ENCODE assay signal across 11 mouse cellular contexts in the genomic region with DNA sequence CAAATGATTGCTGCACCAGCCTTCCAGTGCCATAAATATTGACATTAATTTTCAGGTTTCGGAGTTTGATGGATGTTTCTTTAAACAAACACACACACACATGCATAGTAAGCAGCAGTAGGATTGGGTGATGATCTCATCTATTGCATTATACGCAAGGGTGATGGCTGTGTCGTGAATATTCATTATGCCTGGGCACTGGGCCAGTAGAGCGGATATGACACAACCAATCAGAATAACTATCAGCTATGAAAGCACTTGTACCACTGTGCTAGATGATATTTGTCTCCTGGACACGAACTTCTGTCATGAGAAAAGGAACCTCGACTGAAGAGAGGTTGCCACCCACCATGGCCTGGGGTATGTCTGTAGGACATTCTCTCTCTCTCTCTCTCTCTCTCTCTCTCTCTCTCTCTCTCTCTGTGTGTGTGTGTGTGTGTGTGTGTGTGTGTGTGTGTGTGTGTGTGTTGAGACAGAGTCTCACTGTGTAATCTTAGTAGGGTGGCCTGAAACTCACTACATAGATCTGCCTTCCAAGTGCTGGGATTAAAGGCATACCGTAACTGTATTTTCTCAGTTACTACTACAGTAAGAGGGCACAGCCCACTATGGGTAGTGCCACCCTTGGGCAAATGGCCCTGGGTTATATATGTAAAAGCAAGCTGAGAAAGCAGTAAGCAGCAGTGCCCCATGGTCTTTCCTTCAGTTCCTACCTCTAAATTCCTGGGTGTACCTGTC.
DNase-seq lines count a peak whose midpoint lies in the region; ATAC-seq lines count a peak whose summit lies in the region.
"Had no signal": no experiment of that assay in that cellular context is flagged by ENCODE, and none has a peak within 500 bp of the region (broad histone marks: within the 10 kb centered on the region; RNA-seq: fewer than 3 reads in every experiment).

No protein-coding gene starts in this region.

- H3K4me2 ChIP-seq in midbrain, embryonic 15.5 days, result no peak overlapping the region
- H3K4me2 ChIP-seq: liver, embryonic 15.5 days had no signal

- H3K27ac ChIP-seq in midbrain, embryonic 15.5 days, result no peak overlapping the region
- H3K27ac ChIP-seq: liver, embryonic 15.5 days had no signal

- intact Hi-C loops in left cerebral cortex, postnatal 4 days (cut with DNase I), result no loop called here

- no peaks in the 10 kb centered on the region for H3K27me3 ChIP-seq in midbrain, embryonic 15.5 days (replicated peaks)
- H3K27me3 ChIP-seq: liver, embryonic 15.5 days had no signal

- no peaks in the 10 kb centered on the region for H3K9me3 ChIP-seq in midbrain, embryonic 15.5 days
- H3K9me3 ChIP-seq: G1E; liver, embryonic 15.5 days had no signal

- no peak overlapping the region for H3K9ac ChIP-seq in midbrain, embryonic 15.5 days
- H3K9ac ChIP-seq: liver, embryonic 15.5 days had no signal

- ATAC-seq in midbrain, embryonic 15.5 days (replicated peaks), result peak; percentile 94
- ATAC-seq in activated CD4-positive, CD25-positive, alpha-beta regulatory T cell, adult 4 months, result no peak

- no peaks in the 10 kb centered on the region for H3K36me3 ChIP-seq in midbrain, embryonic 15.5 days (replicated peaks)
- H3K36me3 ChIP-seq: G1E; liver, embryonic 15.5 days had no signal

- no peak overlapping the region for H3K4me3 ChIP-seq in midbrain, embryonic 15.5 days
- H3K4me3 ChIP-seq: liver, embryonic 15.5 days had no signal

- 55% methylated on average over 7 of the region's 7 CpGs for WGBS in midbrain, embryonic 15.5 days

- DNase-seq in left cerebral cortex, postnatal 4 days, result peak; percentile 43
- DNase-seq in left cerebral cortex, adult 11 months (ENCODE audit: low spot score), result no peak
- peak; percentile 41 to 72 for DNase-seq in adrenal gland, postnatal 36 days
- DNase-seq in frontal cortex, postnatal 36 days (ENCODE audit: low spot score in 2 of 2), result peak; percentile 23
- no peak for DNase-seq in embryo, embryonic 10 days (ENCODE audit: low spot score)
- DNase-seq in cerebellum, adult 8-10 months, result no peak
- DNase-seq: cerebellum, adult 18-20 months had no signal

- no peaks in the 10 kb centered on the region for H3K4me1 ChIP-seq in midbrain, embryonic 15.5 days
- H3K4me1 ChIP-seq: liver, embryonic 15.5 days had no signal

Comparison
In these comparisons a context has a peak if more than half of its experiments do, and no peak if none do; other contexts are left out.
1. DNase-seq: peak in left cerebral cortex, postnatal 4 days (single experiment), adrenal gland, postnatal 36 days (2 of 2) and frontal cortex, postnatal 36 days (2 of 2); none in left cerebral cortex, adult 11 months (single experiment), embryo, embryonic 10 days (single experiment) and cerebellum, adult 8-10 months (single experiment).